Mouse (Mus musculus): Measurements from ENCODE around the gene Tmx2.
"Not testable (repeated sequence)": the region's sequence is repeated elsewhere in the genome, so short reads cannot be mapped to it uniquely, and the experiment has no call there.

Tmx2 gene

DNA sequence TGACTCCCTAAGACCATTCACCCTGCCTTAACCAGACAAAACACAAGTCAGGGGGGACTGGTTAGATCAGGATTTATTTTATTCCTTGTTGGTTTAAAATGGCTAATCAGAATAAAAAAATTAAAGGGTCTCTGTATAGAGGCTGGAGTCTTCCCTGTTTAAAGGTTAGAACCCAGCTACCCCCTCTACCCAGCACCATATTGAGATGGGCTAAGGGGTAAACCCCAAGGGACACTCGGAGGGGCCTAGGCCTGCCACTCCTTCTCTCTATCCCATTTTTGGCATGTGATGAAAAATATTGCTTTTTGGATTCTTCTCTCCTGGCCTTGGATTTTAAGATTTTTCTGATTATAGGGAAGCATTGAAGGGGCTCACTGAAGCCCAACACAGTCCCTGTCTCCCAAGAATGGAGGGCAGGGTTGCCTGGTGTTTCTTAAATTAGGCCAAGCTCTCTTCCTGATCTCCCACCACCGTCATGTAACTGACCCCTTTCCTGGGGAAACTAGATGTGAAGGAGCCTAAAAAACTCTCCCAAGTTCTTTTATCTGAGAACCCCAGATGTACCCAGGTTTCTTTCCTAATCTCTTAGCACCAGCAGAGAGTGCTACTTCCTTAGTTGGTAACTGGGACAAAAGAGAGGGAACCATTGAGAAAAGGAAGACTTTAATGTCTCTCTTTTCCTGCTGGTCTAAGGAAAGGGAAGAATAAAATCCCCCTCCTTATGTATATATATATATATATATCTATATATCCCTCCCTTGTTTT, 9.3 kb upstream of the Tmx2 start:
- DNase-seq (ENCODE audit: low spot score in 2 of 2): no peak

DNA sequence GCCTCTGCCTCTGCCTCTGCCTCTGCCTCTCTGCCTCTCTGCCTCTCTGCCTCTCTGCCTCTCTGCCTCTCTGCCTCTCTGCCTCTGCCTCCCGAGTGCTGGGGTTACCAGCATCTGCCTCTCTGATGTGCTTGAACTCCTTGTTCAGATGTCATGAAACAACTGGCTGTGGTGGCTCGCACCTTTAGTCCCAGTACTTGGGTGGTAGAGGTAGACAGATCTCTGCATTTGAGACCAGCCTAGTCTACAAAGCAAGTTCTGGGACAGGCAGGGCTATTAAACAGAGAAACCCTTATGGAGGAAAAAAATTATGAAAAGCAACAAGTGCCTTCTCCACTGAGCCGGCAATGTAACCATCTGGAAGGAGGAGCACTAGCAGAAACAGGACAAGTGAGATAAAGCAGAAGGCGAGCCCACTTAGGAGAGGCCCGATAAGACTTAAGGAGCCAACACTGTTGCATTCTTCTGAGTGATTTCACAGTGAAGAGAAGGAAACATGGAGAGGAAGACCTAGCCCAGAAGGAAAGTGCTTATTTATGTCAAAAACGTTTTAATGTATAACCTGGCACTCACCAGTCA, 3.8 kb upstream of the Tmx2 start:
- no peak for DNase-seq (ENCODE audit: low spot score in 2 of 2)

GRCm38 (mm10) chr2:84677968-84678880, 716 bp downstream of the Tmx2 start, which contains the start of the genes Gm28635 and Med19:
Gene Gm28635 (minus strand): TSS chr2:84678041.
Gene Med19 (plus strand): TSS chr2:84678402.
- DNase-seq (ENCODE audit: low spot score in 2 of 2): peak; percentile 95 to 99

GRCm38 (mm10) chr2:84677270-84677967, 1.5 kb downstream of the Tmx2 start:
- DNase-seq (ENCODE audit: low spot score in 2 of 2): no peak

DNA sequence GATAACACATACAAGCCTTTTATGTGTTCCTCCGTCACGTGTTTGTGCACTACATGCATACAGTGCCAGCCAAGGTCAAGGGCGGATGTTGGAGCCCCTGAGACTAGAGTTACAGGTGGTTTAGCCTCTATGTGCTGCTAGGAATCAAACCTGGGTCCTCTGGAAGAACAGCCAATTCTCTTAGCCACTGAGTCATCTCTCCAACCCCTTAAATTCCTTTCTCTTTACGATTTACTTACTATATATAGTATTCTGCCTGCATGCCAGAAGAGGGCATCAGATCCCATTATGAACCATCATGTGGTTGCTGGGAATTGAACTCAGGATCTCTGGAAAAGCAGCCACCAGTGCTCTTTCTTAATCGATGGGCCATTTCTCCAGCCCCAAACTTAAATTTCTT, 7.4 kb downstream of the Tmx2 start:
- DNase-seq (ENCODE audit: low spot score in 2 of 2): not testable (repeated sequence)

DNA sequence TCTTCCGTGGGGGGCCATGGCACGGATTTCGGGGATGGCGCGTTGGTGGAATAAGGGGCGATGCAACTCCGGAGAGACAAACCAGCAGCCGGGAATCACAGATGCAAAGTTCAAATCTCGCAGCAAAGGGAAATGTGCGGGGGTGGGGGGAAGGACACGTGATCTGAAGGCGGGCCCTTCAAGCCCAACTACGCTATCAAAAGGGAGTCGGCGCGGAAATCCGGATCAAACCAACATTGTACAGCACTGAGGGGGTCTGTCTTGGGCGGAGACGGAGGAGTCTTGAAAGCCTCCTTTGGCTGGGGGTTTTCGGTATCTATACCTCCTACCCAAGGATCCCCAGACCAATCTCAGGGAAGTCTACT, 8.4 kb downstream of the Tmx2 start, which contains the start of gene Selenoh:
Gene Selenoh (minus strand): TSS at position 202 of the 365 bp plus-strand sequence.
- peak; percentile 96 for DNase-seq (ENCODE audit: low spot score in 2 of 2)

GRCm38 (mm10) chr2:84669828-84670568, 8.9 kb downstream of the Tmx2 start:
- DNase-seq (ENCODE audit: low spot score in 2 of 2): no peak

DNA sequence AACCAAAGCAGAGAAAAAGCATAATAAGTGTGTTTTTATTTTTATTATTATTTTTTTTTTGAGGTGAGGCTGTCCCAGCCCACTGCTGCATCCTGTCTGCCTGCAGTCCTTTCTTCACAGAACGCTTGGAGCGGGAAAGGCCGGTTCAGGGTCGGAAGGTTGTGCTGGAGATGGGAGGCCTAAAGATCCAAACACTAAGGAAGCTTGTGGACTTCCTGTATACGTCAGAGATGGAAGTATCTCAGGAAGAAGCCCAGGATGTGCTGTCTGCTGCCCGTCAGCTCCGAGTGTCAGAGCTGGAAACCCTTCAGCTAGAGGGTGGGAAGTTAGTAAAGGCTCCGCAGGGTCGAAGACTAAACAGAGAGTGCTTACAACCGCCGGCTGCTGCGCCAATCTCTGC, 12.9 kb downstream of the Tmx2 start:
- no peak for DNase-seq (ENCODE audit: low spot score in 2 of 2)

DNA sequence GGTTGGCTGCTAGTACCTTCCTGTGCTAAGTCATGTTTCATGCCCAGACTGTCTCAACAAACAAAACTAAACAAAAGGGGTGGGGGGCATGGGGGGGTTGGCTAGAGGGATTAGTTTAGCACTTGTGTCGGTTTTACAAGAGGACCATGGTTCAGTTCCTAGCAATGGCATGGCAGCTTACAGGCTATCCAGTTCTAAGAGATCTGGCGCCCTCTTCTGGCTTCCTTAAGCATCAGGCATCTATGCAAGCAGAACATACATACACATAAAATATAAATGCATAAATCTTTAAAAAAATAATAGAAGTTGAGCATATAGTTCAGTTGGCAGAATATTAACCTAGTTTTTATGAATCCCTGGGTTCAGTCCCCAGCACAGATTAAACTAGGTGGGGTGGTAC, 16.1 kb downstream of the Tmx2 start:
- no peak for DNase-seq (ENCODE audit: low spot score in 2 of 2)

- peak in 1 of 2 experiments; percentile 54 for DNase-seq (ENCODE audit: low spot score in 2 of 2)
These were observed 18.7 kb downstream of the Tmx2 start for GRCm38 (mm10) chr2:84660253-84660652.

- DNase-seq (ENCODE audit: low spot score in 2 of 2): no peak
These were observed 20.1 kb downstream of the Tmx2 start, which contains the start of gene Btbd18 for GRCm38 (mm10) chr2:84658806-84659205. Gene Btbd18 (plus strand): TSS chr2:84659079.

- DNase-seq (ENCODE audit: low spot score in 2 of 2): no peak
These were observed 23.1 kb downstream of the Tmx2 start for GRCm38 (mm10) chr2:84655864-84656263.

DNA sequence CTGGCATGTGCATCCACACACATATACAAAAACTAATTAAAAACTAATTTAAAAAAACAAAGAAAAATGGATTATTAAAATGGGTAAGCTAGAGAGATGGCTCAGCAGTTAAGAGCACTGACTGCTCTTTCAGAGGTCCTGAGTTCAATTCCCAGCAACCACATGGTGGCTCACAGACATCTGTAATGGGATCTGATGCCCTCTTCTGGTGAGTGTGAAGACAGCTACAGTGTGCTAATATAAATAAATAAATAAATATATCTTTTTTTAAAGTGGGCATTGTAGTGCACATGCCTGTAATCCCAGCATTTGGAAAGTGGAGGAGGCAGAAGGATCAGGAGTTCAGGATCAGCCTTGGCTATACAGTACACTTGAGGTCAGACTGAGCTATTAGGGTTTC, 25.6 kb downstream of the Tmx2 start:
- DNase-seq (ENCODE audit: low spot score in 2 of 2): no peak

DNA sequence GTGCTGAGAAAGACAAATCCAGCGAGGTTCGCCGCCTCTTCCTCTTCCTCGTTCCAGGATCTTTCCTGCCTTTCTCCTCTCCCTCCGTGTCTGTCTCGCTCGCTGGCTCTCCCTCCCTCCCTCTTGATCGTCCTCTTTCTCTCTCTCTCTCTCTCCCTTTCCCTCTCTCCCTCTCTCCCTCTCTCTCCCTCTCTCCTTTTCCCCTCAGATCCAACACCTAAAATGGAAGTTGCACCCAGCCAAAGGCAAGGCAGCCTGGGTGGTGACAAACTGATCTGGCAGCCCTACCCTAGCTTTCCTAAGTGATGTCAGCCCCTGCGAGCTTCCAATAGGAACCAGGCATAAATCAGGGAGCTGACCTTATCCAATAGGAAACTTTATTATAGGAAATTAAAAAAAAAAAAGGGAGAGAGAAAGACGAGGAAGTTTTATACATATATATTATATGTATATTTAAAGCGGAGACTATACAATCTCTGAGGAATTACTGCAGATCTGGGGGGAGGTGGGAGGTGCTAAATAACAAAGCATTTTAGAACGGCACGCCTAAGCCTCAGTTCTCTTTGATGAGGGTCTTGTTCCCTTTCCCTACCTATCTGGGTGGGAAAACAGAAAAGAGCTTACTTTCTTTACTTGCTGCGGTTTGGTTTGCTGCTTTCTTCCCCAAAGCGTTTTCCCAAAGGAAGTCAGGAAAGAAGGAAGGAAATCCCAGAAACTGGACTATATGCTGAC, 28.3 kb downstream of the Tmx2 start, which contains the start of gene Ctnnd1:
Gene Ctnnd1 (minus strand): TSS at position 302 of the 732 bp plus-strand sequence.
- DNase-seq (ENCODE audit: low spot score in 2 of 2): peak; percentile 92 to 95

DNA sequence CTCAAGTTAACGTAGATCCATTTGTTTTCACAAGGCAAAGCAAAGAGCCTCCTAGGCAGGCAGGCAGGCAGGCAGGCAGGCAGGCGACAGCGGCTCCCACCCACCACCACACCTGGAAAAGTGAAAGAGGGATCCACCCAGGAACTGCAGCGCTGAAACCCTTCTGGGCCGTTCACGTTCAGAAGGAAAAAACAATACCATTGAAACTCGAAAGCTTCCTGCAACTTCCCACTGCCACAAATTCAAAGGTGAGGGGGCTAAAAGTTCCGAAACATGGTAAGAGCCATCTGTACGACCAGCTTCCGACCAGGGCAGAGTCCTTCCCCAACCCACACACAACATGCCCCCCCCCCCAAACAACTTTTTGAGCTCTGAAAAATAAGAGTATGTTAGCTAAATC, 29.3 kb downstream of the Tmx2 start:
- DNase-seq (ENCODE audit: low spot score in 2 of 2): no peak

GRCm38 (mm10) chr2:84648369-84648768, 30.6 kb downstream of the Tmx2 start:
- no peak for DNase-seq (ENCODE audit: low spot score in 2 of 2)

DNA sequence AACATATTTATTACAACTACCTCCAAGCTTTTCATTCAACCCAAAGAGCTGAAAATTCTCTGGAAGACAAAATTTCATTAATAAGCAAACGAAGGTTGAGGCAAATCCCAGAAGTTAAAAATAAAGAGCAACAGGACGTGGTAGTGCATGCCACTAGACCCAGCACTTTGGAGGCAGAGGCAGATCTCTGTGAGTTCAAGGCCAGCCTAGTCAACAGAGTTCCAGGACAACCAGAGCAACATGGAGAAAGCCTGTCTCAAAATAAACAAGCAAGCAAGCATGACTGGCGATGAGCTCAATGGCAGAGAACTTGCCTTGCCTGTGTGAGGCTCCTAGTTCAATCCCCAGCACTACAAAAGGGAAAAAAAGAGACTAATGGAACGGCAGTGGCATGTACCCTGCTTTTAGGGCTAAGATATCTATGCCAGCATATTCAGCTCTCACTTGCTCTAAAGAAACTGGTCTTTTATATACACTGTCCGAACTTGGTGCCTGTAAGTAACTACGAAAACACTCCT, 31.8 kb downstream of the Tmx2 start:
- no peak for DNase-seq (ENCODE audit: low spot score in 2 of 2)

GRCm38 (mm10) chr2:84646138-84646537, 32.8 kb downstream of the Tmx2 start:
- no peak for DNase-seq (ENCODE audit: low spot score in 2 of 2)

DNA sequence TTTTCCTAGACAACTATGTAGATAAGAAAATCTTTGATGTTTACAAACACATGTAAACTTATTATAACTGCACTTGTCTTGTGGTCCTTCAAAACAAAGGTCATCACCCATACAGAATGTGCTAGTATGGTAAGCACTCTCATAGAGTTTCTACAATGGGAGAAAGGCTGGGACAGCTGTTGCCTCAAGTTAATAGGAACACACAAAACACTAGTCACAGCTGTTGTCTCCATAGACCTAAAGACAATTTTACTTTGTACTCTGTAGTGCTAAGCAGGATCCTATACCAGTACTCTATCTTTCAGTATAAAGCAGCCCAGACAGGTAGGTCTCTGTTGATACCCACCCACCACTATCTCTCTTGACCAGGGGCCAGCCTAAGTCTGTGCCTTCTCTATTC, 38.1 kb downstream of the Tmx2 start:
- DNase-seq (ENCODE audit: low spot score in 2 of 2): no peak
